Mouse (Mus musculus) lung, embryonic 16.5 days (tissue): ENCODE results near the gene Smn1. TPM values are rescaled to one million over a fixed set of nuclear protein-coding genes. Genes with fewer than 3 reads are reported as not detected.
"Not testable (repeated sequence)": the region's sequence is repeated elsewhere in the genome, so short reads cannot be mapped to it uniquely, and the experiment has no call there.

Source experiments
- ATAC-seq: fragments of 200-750 bp; cut with Nextera tagmentation; 2 replicates; pipeline ENCODE4 v1.8.0; 2017; ENCODE audit warnings: low read depth, mild to moderate bottlenecking, moderate library complexity
- H3K27ac ChIP-seq: fragments of 300-500 bp; sonication (generic); 2 replicates; pipeline ENCODE4 v1.5.1; 2014; ENCODE audit warnings: mild to moderate bottlenecking, control low read depth, low read length
- H3K27me3 ChIP-seq: fragments of 300-500 bp; sonication (generic); 2 replicates; pipeline ENCODE4 v1.6.1; 2014; ENCODE audit warnings: low read depth, low read length, mixed read lengths; ENCODE audit not compliant: control insufficient read depth, insufficient read depth
- H3K36me3 ChIP-seq: fragments of 300-500 bp; sonication (generic); 2 replicates; pipeline ENCODE4 v1.6.1; 2014; ENCODE audit warnings: low read length; ENCODE audit not compliant: control insufficient read depth, insufficient read depth
- H3K4me1 ChIP-seq: fragments of 300-500 bp; sonication (generic); replicated peaks from 2 replicates; pipeline ENCODE4 v1.6.1; 2014; ENCODE audit warnings: low read length, mixed read lengths; ENCODE audit not compliant: control insufficient read depth, insufficient read depth
- H3K4me2 ChIP-seq: fragments of 300-500 bp; sonication (generic); 2 replicates; pipeline ENCODE4 v1.6.1; 2014; ENCODE audit warnings: low read depth, low read length, control low read depth
- H3K4me3 ChIP-seq: fragments of 300-500 bp; sonication (generic); 2 replicates; pipeline ENCODE4 v1.5.1; 2014; ENCODE audit warnings: mild to moderate bottlenecking, low read length, control low read depth
- H3K9ac ChIP-seq: fragments of 300-500 bp; sonication (generic); 2 replicates; pipeline ENCODE4 v1.6.1; 2014; ENCODE audit warnings: low read length, control low read depth
- H3K9me3 ChIP-seq: fragments of 300-500 bp; sonication (generic); 2 replicates; pipeline ENCODE4 v1.6.1; 2016; ENCODE audit warnings: low read length; ENCODE audit not compliant: control insufficient read depth
- WGBS: fragments of 180-500 bp; shearing (Covaris S2); extraction: QIAGEN DNeasy Blood & Tissue Kit; methylation state at CpG from one replicate; pipeline ENCODE4 v1.1.7; 2014; 5-methylcytosine and 5-hydroxymethylcytosine counted together
- polyA plus RNA-seq: library from polyadenylated mRNA; unstranded; fragments of >200 nt; fragmentation: Nextera tagmentation; extraction: Ambion mirVana; gene quantifications from 2 replicates; pipeline ENCODE4 v1.2.1, GENCODE M21; 2015

Gene Smn1
- polyA plus RNA-seq, 1 experiment from 2014 or later, result 43.5 TPM

GRCm38 (mm10) chr13:100141646-100142314, 17.1 kb downstream of the Smn1 start:
- H3K4me1 ChIP-seq, result no peaks in the 10 kb centered on the region
- H3K9ac ChIP-seq, result no peak overlapping the region
- 75% methylated on average over 8 of the region's 8 CpGs for WGBS
- H3K9me3 ChIP-seq, result no peaks in the 10 kb centered on the region
- H3K27me3 ChIP-seq, result no peaks in the 10 kb centered on the region
- no peak overlapping the region for H3K4me2 ChIP-seq
- H3K36me3 ChIP-seq, result peaks cover 19% of the 10 kb centered on the region
- no peak overlapping the region for H3K27ac ChIP-seq
- H3K4me3 ChIP-seq, result no peak overlapping the region
- no peak for ATAC-seq

- Histone ChIP-seq H3K27ac (no peak overlapping the region), H3K9ac (no peak overlapping the region), H3K4me2 (no peak overlapping the region), H3K4me3 (no peak overlapping the region), H3K27me3 (no peaks in the 10 kb centered on the region), H3K9me3 (no peaks in the 10 kb centered on the region), H3K36me3 (no peaks in the 10 kb centered on the region), H3K4me1 (no peaks in the 10 kb centered on the region)
- ATAC-seq, result no peak
- WGBS, result 43% methylated on average over 1 of the region's 1 CpGs
These were observed 28.0 kb downstream of the Smn1 start for GRCm38 (mm10) chr13:100152659-100153058.

- Histone ChIP-seq H3K4me2 (no peak overlapping the region), H3K9ac (no peak overlapping the region), H3K4me3 (no peak overlapping the region), H3K4me1 (no peaks in the 10 kb centered on the region), H3K36me3 (no peaks in the 10 kb centered on the region), H3K27ac (no peak overlapping the region), H3K27me3 (no peaks in the 10 kb centered on the region), H3K9me3 (no peaks in the 10 kb centered on the region)
- WGBS, result 77% methylated on average over 3 of the region's 3 CpGs
- ATAC-seq, result no peak
These were observed 32.0 kb downstream of the Smn1 start for GRCm38 (mm10) chr13:100156624-100157023.

GRCm38 (mm10) chr13:100161171-100161870, 36.7 kb downstream of the Smn1 start:
- not testable (repeated sequence) for H3K4me3 ChIP-seq, H3K4me2 ChIP-seq, H3K9me3 ChIP-seq, H3K27ac ChIP-seq, ATAC-seq, H3K27me3 ChIP-seq, H3K36me3 ChIP-seq, H3K4me1 ChIP-seq, H3K9ac ChIP-seq
- WGBS, result 76% methylated on average over 11 of the region's 11 CpGs

- not testable (repeated sequence) for H3K4me1 ChIP-seq, H3K9me3 ChIP-seq, H3K9ac ChIP-seq, ATAC-seq, H3K4me3 ChIP-seq, H3K36me3 ChIP-seq, H3K27ac ChIP-seq, H3K4me2 ChIP-seq, H3K27me3 ChIP-seq
These were observed 37.8 kb downstream of the Smn1 start for GRCm38 (mm10) chr13:100162467-100162866.

GRCm38 (mm10) chr13:100166378-100166777, 41.7 kb downstream of the Smn1 start:
- H3K36me3 ChIP-seq, H3K27me3 ChIP-seq, ATAC-seq, H3K9me3 ChIP-seq, H3K9ac ChIP-seq, H3K27ac ChIP-seq, H3K4me2 ChIP-seq, H3K4me3 ChIP-seq, H3K4me1 ChIP-seq: not testable (repeated sequence)
- 61% methylated on average over 2 of the region's 2 CpGs for WGBS

GRCm38 (mm10) chr13:100174360-100174759, 49.7 kb downstream of the Smn1 start:
- H3K4me3 ChIP-seq, H3K4me2 ChIP-seq, H3K27me3 ChIP-seq, H3K9me3 ChIP-seq, ATAC-seq, H3K4me1 ChIP-seq, H3K36me3 ChIP-seq, H3K27ac ChIP-seq, H3K9ac ChIP-seq: not testable (repeated sequence)
- 66% methylated on average over 3 of the region's 5 CpGs for WGBS

- not testable (repeated sequence) for H3K9me3 ChIP-seq, H3K9ac ChIP-seq, H3K4me1 ChIP-seq, H3K36me3 ChIP-seq, H3K4me2 ChIP-seq, ATAC-seq, H3K27me3 ChIP-seq, H3K4me3 ChIP-seq, H3K27ac ChIP-seq
These were observed 58.5 kb downstream of the Smn1 start for GRCm38 (mm10) chr13:100183111-100183510.
